Mouse (Mus musculus) midbrain, embryonic 11.5 days (tissue): ENCODE data around the gene Scyl1. TPM values are rescaled to one million over a fixed set of nuclear protein-coding genes. Genes with fewer than 3 reads are reported as not detected.
A peak's percentile ranks its signal among the peaks of the same experiment; 100 is the strongest.
"Not testable (repeated sequence)": the region's sequence is repeated elsewhere in the genome, so short reads cannot be mapped to it uniquely, and the experiment has no call there.

Source experiments
- ATAC-seq: fragments of 200-750 bp; cut with Nextera tagmentation; 2 replicates; pipeline ENCODE4 v1.8.0; 2017; ENCODE audit warnings: moderate TSS enrichment, moderate library complexity; ENCODE audit not compliant: low FRiP score
- DNase-seq: peaks from one replicate; pipeline ENCODE4 v3.0.0; 2015; ENCODE audit warnings: low spot score; ENCODE audit errors: missing footprints
- H3K27ac ChIP-seq: fragments of 300-500 bp; sonication (generic); 2 replicates; pipeline ENCODE4 v1.5.1; 2014; ENCODE audit warnings: low read depth, low read length
- H3K27me3 ChIP-seq: fragments of 300-500 bp; sonication (generic); 2 replicates; pipeline ENCODE4 v1.6.1; 2014; ENCODE audit warnings: mild to moderate bottlenecking, low read length, moderate library complexity, mixed read lengths; ENCODE audit not compliant: control insufficient read depth, insufficient read depth
- H3K36me3 ChIP-seq: fragments of 300-500 bp; sonication (generic); 2 replicates; pipeline ENCODE4 v1.6.1; 2014; ENCODE audit warnings: mild to moderate bottlenecking, low read length, moderate library complexity, mixed read lengths; ENCODE audit not compliant: control insufficient read depth, insufficient read depth
- H3K4me1 ChIP-seq: fragments of 300-500 bp; sonication (generic); 2 replicates; pipeline ENCODE4 v1.6.1; 2014; ENCODE audit warnings: low read length; ENCODE audit not compliant: control insufficient read depth, insufficient read depth
- H3K4me2 ChIP-seq: fragments of 300-500 bp; sonication (generic); 2 replicates; pipeline ENCODE4 v1.6.1; 2014; ENCODE audit warnings: mild to moderate bottlenecking, moderate library complexity
- H3K4me3 ChIP-seq: fragments of 300-500 bp; sonication (generic); 2 replicates; pipeline ENCODE4 v1.5.1; 2014; ENCODE audit warnings: low read depth, low read length
- H3K9ac ChIP-seq: fragments of 300-500 bp; sonication (generic); 2 replicates; pipeline ENCODE4 v1.6.1; 2014; ENCODE audit warnings: low read length
- H3K9me3 ChIP-seq: fragments of 300-500 bp; sonication (generic); 2 replicates; pipeline ENCODE4 v1.6.1; 2016; ENCODE audit warnings: low read length; ENCODE audit not compliant: control insufficient read depth
- WGBS: fragments of 180-500 bp; shearing (Covaris S2); extraction: QIAGEN DNeasy Blood & Tissue Kit; methylation state at CpG from one replicate; pipeline ENCODE4 v1.1.7; 2014; 5-methylcytosine and 5-hydroxymethylcytosine counted together
- polyA plus RNA-seq: library from polyadenylated mRNA; unstranded; fragments of >200 nt; fragmentation: Nextera tagmentation; extraction: Ambion mirVana; gene quantifications from 2 replicates; pipeline ENCODE4 v1.2.1, GENCODE M21; 2014

Gene Scyl1
- polyA plus RNA-seq = 48.2 and 58.6 TPM in 2 replicates

DNA sequence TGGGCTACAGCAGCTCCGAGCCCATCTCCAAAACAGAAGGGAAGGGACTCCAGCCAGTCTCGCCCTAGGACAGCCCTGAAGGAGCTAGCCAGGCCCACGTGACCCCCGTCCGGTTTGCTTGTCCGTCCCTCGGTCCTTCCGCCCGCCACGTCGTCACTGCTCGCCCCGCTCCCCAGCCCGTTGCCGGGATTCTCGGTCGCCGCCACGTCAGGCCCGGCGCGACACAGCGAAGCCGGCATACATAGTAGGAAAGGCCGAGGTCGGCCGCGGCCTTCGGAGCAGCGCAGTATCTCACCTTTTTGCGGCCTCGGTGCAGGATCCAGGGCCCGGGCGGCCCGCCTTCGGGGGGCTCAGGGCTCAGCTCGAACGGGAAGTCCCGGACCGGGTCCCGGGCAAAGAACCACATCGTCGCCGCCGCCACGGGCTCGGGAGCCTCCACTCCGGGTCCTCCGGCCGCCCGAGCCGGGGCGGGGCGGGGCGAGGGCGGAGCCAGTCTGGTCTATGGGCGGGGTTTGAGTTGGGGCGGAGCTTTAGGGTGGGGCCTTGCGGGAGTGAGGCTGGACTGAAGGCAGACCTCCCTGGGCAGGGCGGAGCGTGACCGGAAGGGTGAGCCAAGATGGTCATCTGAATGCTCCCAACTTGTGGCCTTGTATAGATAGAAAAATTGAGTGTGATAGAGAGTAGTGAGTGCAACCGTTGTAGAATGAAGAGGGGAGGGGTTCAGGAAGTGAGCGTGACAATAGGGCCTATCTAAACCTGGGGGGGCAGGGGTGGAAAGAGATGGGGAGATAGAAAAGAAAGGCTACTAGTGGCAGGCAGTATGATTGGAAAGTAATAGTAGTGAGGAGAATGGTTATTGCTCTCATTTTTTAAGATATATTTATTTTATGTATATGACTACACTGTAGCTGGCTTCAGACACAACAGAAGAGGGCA lies at the start of gene Scyl1:
Gene Scyl1, minus strand, starts transcription at position 495 of the 936 bp plus-strand sequence.
- Histone ChIP-seq H3K27ac (peak within 1 kb of the TSS; percentile 15; the same call in 1 of the 2 replicates), H3K4me1 (peaks cover 9% of the 10 kb centered on the region), H3K4me3 (peak within 1 kb of the TSS; percentile 71), H3K4me2 (peak within 1 kb of the TSS; percentile 81), H3K9me3 (no peaks in the 10 kb centered on the region), H3K27me3 (no peaks in the 10 kb centered on the region), H3K9ac (peak within 1 kb of the TSS; percentile 70), H3K36me3 (peaks cover 4% of the 10 kb centered on the region; the same call in 1 of the 2 replicates)
- under 1% methylated on average over 64 of the region's 64 CpGs for WGBS
- DNase-seq (peak; percentile 100), ATAC-seq (peak; percentile 97)

DNA sequence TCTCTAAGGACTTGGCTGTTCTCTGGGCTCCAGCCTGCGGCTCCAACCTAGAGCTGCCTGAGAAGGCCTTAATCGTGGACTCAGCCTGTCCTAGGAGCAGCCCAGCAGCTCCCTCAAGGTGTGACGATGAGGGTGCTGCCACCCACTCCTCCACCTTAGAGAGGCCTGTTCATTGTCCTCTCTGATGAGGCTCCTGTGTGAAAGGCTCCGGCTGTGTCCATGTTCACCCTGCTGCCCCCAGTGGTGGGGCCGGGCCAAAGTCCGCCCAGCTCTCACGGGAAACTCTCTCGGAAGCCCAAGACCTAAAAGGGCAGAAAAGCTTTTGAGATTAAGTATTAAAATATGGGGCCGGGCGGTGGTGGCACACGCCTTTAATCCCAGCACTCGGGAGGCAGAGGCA lies 48.3 kb upstream of the Scyl1 start:
- H3K4me1 ChIP-seq = peaks cover 15% of the 10 kb centered on the region
- no peaks in the 10 kb centered on the region for H3K36me3 ChIP-seq
- H3K9me3 ChIP-seq = no peaks in the 10 kb centered on the region
- H3K4me2 ChIP-seq = no peak overlapping the region
- ATAC-seq = no peak
- no peak overlapping the region for H3K4me3 ChIP-seq
- WGBS = 43% methylated on average over 12 of the region's 12 CpGs
- H3K27ac ChIP-seq = no peak overlapping the region
- no peaks in the 10 kb centered on the region for H3K27me3 ChIP-seq
- DNase-seq = peak; percentile 79
- H3K9ac ChIP-seq = no peak overlapping the region

DNA sequence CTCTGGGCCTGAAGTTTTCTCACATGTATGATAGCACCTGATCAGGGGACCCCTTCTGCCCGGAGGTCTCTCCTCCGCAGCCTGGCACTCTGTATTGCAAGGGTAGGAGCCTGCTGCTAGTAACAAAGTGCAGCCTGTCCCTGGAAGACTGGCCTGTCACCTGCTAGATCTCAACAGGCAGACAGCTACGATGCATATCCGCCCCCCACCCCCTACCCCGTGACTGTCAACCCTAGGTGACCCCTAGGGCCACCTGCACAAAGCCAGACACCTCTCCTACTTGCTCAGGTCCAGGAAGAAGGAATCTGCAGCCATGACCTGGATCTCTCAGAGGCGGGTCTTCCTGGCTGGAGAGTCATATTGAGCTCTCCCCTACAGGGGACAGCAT lies 47.4 kb upstream of the Scyl1 start:
- Histone ChIP-seq H3K9ac (no peak overlapping the region), H3K36me3 (no peaks in the 10 kb centered on the region), H3K9me3 (no peaks in the 10 kb centered on the region), H3K27me3 (no peaks in the 10 kb centered on the region), H3K27ac (no peak overlapping the region), H3K4me3 (no peak overlapping the region), H3K4me2 (no peak overlapping the region), H3K4me1 (peaks cover 15% of the 10 kb centered on the region)
- 77% methylated on average over 6 of the region's 6 CpGs for WGBS
- ATAC-seq = no peak
- DNase-seq = no peak

DNA sequence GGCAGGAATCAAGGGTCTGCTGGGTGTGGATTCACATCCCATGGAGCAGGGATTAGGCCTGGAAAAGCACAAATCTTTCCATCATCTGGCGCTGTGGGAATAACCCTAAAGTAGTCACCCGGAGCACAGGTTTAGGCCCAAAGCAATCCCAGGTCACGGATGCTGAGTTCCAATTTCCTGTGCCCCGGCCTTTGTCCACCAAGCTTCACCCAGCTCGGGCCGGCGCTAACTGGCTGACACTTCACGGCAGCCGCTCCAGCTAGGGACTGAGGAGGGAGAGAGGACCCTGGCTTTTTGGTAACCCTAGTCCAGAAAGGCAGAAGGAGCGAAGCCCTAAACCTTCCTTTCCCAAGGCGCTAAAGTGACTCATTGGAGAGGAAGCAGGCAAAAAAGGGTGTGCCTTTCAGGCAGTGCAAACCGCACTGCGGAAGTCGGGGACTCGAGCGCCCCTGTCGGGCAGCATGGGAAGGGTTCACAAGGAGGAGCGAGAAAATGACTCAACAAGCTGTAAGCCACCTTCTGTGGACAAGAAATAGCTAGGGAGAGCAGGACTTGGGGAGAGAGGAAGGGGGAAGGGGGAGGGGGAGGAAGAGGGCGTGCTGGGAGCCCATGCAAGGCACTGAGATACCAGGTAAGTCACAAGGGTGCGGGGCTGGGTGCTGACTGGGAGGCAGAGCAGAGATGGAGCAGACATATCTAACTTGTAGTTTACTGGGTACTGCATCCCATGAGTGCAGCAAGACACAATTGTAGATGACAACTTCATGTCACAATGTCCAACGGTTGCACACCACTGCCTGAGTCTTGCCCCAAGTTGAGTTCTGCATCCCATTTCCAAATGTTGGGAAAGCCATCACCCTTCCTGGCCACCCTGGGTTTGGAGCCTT lies 46.7 kb upstream of the Scyl1 start:
- DNase-seq = peak; percentile 96
- WGBS = 28% methylated on average over 21 of the region's 21 CpGs
- 0 out of 2 replicates have a peak overlapping the region, but pooled peaks have one; percentile 9 for H3K4me3 ChIP-seq

DNA sequence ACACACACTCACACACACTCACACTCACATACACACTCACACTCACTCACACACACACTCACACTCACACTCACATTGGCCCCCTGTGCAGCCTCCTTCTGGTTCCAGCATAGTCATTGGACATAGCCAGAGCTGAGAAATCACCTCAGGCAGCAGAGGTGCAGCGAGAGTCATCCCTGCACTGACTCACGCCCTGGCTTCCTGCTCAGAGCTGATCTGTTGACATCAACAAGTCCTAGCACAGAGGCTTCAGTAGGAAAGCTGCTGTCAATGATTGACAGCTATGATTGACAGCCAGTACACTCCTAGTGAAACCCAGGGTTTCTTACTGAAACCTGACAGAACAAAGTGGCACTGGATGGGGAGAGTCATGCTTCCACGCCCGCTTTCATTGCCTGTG lies 44.7 kb upstream of the Scyl1 start:
- Histone ChIP-seq H3K27ac (no peak overlapping the region), H3K36me3 (no peaks in the 10 kb centered on the region), H3K4me1 (peaks cover 15% of the 10 kb centered on the region)

More for the DNA sequence above, 46.7 kb upstream of the Scyl1 start:
- peak; percentile 78 for ATAC-seq
- H3K4me2 ChIP-seq = peak overlapping the region; percentile 38
- peak overlapping the region; percentile 41; the same call in 1 of the 2 replicates for H3K27ac ChIP-seq
- peak overlapping the region; percentile 55 for H3K9ac ChIP-seq
- H3K9me3 ChIP-seq = no peaks in the 10 kb centered on the region
- no peaks in the 10 kb centered on the region for H3K36me3 ChIP-seq
- H3K27me3 ChIP-seq = no peaks in the 10 kb centered on the region
- peaks cover 10% of the 10 kb centered on the region; the same call in 1 of the 2 replicates for H3K4me1 ChIP-seq

DNA sequence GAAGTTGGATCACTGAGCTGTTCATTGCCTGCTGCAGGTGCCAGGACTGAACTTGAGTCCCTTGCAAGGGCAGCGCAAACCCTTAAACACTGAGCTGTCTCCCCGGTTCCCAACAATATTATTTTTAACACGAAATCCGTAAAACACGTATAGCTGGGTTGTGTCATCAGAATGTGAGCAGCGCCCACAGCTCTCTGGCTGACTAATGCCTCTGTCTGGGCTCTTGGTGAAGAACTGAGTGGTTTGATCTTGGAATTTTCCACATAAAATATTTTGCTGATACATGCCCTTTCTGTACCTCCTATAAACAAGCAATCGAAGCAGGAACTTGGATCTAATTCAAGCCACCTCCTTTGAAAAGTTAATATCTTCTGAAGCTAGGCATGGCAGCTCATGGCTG lies 43.8 kb upstream of the Scyl1 start:
- Histone ChIP-seq H3K4me1 (peaks cover 21% of the 10 kb centered on the region), H3K4me2 (no peak overlapping the region), H3K36me3 (no peaks in the 10 kb centered on the region), H3K9me3 (no peaks in the 10 kb centered on the region), H3K27me3 (no peaks in the 10 kb centered on the region), H3K4me3 (no peak overlapping the region), H3K9ac (no peak overlapping the region), H3K27ac (no peak overlapping the region)
- WGBS = 91% methylated on average over 7 of the region's 7 CpGs
- DNase-seq = no peak
- no peak for ATAC-seq

More for the DNA sequence above, 44.7 kb upstream of the Scyl1 start:
- Histone ChIP-seq H3K27me3 (no peaks in the 10 kb centered on the region), H3K9me3 (no peaks in the 10 kb centered on the region), H3K4me3 (no peak overlapping the region), H3K4me2 (no peak overlapping the region), H3K9ac (no peak overlapping the region)
- WGBS = 82% methylated on average over 4 of the region's 4 CpGs
- DNase-seq (peak; percentile 69), ATAC-seq (no peak)

DNA sequence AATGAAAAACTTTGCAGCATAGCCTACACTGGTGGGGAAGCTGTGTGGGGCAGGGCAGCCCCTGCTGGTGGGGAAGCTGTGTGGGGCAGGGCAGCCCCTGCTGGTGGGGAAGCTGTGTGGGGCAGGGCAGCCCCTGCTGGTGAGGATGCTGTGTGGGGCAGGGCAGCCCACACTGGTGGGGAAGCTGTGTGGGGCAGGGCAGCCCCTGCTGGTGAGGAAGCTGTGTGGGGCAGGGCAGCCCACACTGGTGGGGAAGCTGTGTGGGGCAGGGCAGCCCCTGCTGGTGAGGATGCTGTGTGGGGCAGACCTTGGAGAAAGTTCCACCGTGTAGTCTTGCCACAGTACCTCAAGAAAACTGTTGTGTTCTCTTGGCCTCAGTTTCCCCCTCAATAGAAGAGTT lies 42.8 kb upstream of the Scyl1 start:
- not testable (repeated sequence) for H3K4me2 ChIP-seq, H3K9ac ChIP-seq, H3K27me3 ChIP-seq, DNase-seq, H3K36me3 ChIP-seq, H3K4me3 ChIP-seq, ATAC-seq, H3K27ac ChIP-seq, H3K9me3 ChIP-seq
- H3K4me1 ChIP-seq = peaks cover 21% of the 10 kb centered on the region
- 33% methylated on average over 1 of the region's 1 CpGs for WGBS

DNA sequence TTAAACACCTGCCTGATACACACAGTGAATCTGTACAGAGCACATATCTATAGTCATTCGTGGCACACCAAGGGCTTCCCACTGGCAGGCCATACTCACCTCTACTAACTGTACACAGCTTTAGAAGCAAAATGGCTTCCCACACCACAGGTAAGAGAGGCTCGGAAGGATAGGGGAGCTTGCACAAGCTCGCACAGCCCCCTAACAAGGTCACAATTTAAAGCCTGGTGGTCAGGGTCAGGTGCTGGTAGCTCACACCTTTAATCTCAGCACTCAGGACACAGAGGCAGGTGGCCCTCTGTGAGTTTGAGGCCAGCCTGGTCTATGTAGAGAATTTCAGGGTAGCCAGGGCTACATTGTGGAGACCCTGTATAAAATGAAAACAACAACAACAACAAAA lies 42.3 kb upstream of the Scyl1 start:
- Histone ChIP-seq H3K36me3 (no peaks in the 10 kb centered on the region), H3K4me2 (no peak overlapping the region), H3K4me1 (peaks cover 21% of the 10 kb centered on the region), H3K9ac (no peak overlapping the region), H3K9me3 (no peaks in the 10 kb centered on the region), H3K4me3 (no peak overlapping the region), H3K27ac (no peak overlapping the region), H3K27me3 (no peaks in the 10 kb centered on the region)
- DNase-seq (no peak), ATAC-seq (no peak)
- WGBS = 90% methylated on average over 3 of the region's 3 CpGs
